Mouse (Mus musculus): ENCODE measurements around the gene Grk3. TPM values are rescaled to one million over a fixed set of nuclear protein-coding genes. Genes with fewer than 3 reads are reported as not detected.

Grk3 gene
- total RNA-seq, 2 experiments from 2014 or later, result 74.5 to 80.8 TPM

DNA sequence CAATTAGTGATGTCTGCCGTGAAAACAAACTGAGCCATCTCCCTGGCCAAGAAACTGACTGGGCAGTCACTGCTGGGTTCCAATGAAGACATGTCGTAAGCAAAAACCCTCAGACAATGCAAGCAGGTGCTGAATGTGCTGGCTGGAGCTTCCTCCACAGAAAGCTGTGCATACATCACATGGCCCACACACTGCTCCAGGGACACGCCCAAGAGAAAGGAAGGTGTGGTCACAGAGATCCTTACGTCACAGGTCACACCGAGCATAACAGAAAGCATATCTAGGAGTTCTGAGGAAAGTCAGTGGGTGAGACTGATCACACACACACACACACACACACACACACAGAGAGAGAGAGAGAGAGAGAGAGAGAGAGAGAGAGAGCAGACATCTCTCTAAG lies 147.0 kb downstream of the Grk3 start:
- no peak for DNase-seq

DNA sequence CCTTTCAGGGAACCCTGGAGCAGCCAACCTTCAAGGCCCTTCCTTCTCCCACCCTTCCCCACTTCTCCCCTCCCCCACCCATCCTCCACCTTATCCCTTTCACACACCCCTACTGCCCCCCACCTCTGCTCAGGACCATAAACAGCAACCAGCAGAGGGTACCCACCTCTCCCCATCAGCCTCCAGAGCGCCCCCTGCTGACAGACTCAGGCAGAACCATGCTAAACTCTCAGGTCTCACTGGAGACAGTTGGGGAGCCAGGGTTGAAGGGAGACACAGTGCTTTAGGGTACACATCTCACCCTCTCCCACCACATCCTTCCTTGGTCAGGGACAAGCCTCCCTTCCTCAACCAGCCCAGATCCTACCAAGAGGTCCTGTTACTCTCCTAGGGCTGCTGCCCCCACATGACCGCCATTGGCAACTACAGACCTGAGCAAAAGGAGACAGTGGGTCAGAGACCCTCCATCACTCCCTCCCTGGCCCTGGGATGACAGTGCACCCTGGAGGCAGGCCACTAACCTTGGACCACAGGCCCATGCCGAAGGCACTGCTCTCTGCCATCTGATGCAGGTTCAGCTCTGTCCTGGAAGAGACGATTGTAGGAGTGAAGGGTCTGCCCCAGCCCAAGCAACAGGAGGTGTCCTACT lies 150.7 kb downstream of the Grk3 start:
- DNase-seq, result peak; percentile 46 to 49

Other genes starting within 250 kb of the Grk3 start
- 1 to 10 TPM; 1.1 to 1.4 TPM for gene Myo18b, start 119.4 kb downstream of the Grk3 start, total RNA-seq (2021)
- gene Crybb2, start 54.3 kb upstream of the Grk3 start, total RNA-seq (2021), result not detected
- 1 to 10 TPM; 1.6 to 3.3 TPM for gene Crybb3, start 65.8 kb upstream of the Grk3 start, total RNA-seq (2021)
- 10 to 100 TPM; 62.4 to 66.1 TPM for gene 2900026A02Rik, start 205.4 kb upstream of the Grk3 start, total RNA-seq (2021)
- not detected for gene Tmem211, start 211.1 kb upstream of the Grk3 start, total RNA-seq (2021)

Measured in layer of hippocampus, postnatal 36 days (tissue).